Mouse (Mus musculus): Measurements from ENCODE around the gene Yeats2. TPM values are rescaled to one million over a fixed set of nuclear protein-coding genes. Genes with fewer than 3 reads are reported as not detected.

The Yeats2 gene
- polyA plus RNA-seq, 1 experiment from 2014 or later = 48.5 TPM

DNA sequence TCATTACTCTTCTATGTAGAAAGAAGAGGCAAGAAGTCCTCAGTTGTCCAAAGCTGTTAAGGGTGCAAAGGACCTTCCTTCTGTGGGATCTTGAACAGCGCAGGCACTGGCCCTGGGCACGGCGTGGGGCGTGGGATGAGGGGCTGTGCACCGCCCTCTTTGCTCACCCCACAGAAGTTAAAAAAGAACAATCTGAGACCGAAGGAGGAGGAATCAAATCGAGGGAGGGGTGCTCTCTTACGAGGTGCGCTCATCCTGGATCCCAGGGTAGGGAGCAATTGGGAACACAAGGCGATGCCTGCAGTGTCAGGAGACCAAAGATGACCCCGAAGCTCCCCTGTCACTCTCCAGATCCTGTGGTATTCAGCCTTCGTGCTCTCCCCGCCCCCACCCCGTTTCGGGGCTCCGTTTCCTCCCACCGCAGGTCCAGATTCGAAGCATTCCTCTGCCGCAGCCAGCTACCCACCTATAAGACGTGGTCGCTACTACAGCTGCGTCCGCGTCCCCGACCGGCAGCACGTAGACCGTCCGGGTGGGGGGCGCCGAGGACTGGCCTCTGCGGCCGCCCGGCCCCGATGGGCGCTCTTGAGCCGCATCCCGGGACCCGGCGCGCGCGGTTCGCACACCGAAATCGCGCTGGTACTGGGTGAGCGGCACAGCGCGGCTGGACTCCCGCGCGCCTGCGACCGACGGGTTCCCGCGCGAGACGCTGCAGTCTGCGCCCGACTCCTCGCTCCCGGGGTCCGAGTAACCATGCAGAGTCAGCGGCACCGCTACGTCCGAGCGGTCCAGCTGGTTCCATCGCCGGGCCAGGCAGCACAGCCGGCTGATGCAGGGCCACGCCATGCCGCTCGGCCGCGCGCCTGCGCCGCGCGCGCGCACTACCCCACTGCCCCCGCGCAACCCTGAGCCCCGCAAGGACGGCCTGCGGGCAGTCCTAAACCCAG is 99.9 kb downstream of the Yeats2 start, which contains the start of gene Map6d1:
Gene Map6d1 (minus strand): TSS at position 891 of the 947 bp plus-strand sequence.
- Histone ChIP-seq H3K4me1 (ENCODE audit: control insufficient read depth, insufficient read depth, low read length) (no peaks in the 10 kb centered on the region), H3K9ac (ENCODE audit: low read length) (peak within 1 kb of the TSS; percentile 84), H3K27me3 (ENCODE audit: control insufficient read depth, insufficient read depth, low read length) (no peaks in the 10 kb centered on the region), H3K9me3 (ENCODE audit: control insufficient read depth, low read length) (no peaks in the 10 kb centered on the region), H3K4me2 (ENCODE audit: low read depth, severe bottlenecking) (peak within 1 kb of the TSS; percentile 80), H3K36me3 (ENCODE audit: control insufficient read depth, insufficient read depth, low read length) (no peaks in the 10 kb centered on the region), H3K27ac (replicated peaks; ENCODE audit: low read depth, low read length) (no peak within 1 kb of the TSS), H3K4me3 (ENCODE audit: low read depth, low read length) (peak within 1 kb of the TSS; percentile 72)
- WGBS = under 1% methylated on average over 90 of the region's 90 CpGs
- DNase-seq (ENCODE audit: low spot score) (peak; percentile 73), ATAC-seq (ENCODE audit: insufficient number of reproducible peaks, low FRiP score, low TSS enrichment, low read depth) (peak; percentile 81)

GRCm38 (mm10) chr16:20247103-20247502 is 106.2 kb downstream of the Yeats2 start:
- DNase-seq (ENCODE audit: low spot score) = no peak
- no peaks in the 10 kb centered on the region for H3K9me3 ChIP-seq (ENCODE audit: control insufficient read depth, low read length)

DNA sequence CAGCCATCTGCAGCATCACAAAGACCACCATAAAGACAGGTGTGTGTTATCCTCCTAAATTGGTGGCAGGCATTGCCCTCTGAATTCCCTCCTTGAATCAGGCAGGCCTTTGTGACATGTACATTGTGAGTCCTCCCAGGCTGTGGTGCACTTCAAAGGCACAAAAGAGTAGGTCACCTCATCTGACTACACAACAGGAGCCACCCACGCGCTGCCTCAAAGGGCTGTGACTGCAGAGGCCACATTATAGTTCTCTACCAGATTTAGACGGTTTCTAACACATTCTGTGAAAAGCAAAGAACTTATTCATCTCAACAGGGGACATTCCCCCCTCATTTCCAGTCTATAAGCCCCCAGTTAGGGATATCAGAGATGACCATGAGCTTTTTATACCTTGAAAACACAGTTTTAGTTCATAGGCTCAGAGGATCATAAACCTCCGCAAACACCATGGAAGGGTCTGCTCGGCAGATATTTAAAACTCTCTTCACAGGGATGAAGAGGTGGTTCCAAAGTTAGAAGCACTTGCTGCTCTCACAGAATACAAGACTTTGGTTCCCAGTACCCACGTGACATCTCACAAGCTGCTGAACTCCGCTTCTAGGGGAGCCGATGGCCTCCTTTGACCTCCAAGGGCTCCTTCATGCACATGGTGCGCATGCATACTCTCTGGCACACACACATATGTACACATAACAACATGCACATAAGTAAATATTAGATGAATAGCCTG is 107.7 kb downstream of the Yeats2 start:
- DNase-seq (ENCODE audit: low spot score) = no peak
- ATAC-seq (ENCODE audit: insufficient number of reproducible peaks, low FRiP score, low TSS enrichment, low read depth) = no peak

More at GRCm38 (mm10) chr16:20247103-20247502, 106.2 kb downstream of the Yeats2 start:
- no peaks in the 10 kb centered on the region for H3K4me1 ChIP-seq (ENCODE audit: control insufficient read depth, insufficient read depth, low read length)
- no peak overlapping the region for H3K4me3 ChIP-seq (ENCODE audit: low read depth, low read length)
- no peak for ATAC-seq (ENCODE audit: insufficient number of reproducible peaks, low FRiP score, low TSS enrichment, low read depth)
- H3K27me3 ChIP-seq (ENCODE audit: control insufficient read depth, insufficient read depth, low read length) = no peaks in the 10 kb centered on the region
- H3K36me3 ChIP-seq (ENCODE audit: control insufficient read depth, insufficient read depth, low read length) = no peaks in the 10 kb centered on the region
- H3K9ac ChIP-seq (ENCODE audit: low read length) = no peak overlapping the region
- no peak overlapping the region for H3K4me2 ChIP-seq (ENCODE audit: low read depth, severe bottlenecking)
- no peak overlapping the region for H3K27ac ChIP-seq (replicated peaks; ENCODE audit: low read depth, low read length)

GRCm38 (mm10) chr16:20257926-20258325 is 117.1 kb downstream of the Yeats2 start:
- no peak for ATAC-seq (ENCODE audit: insufficient number of reproducible peaks, low FRiP score, low TSS enrichment, low read depth)
- 82% methylated on average over 5 of the region's 5 CpGs for WGBS
- Histone ChIP-seq H3K27ac (replicated peaks; ENCODE audit: low read depth, low read length) (no peak overlapping the region), H3K27me3 (ENCODE audit: control insufficient read depth, insufficient read depth, low read length) (no peaks in the 10 kb centered on the region), H3K36me3 (ENCODE audit: control insufficient read depth, insufficient read depth, low read length) (no peaks in the 10 kb centered on the region), H3K4me3 (ENCODE audit: low read depth, low read length) (no peak overlapping the region), H3K9me3 (ENCODE audit: control insufficient read depth, low read length) (no peaks in the 10 kb centered on the region), H3K9ac (ENCODE audit: low read length) (no peak overlapping the region), H3K4me1 (ENCODE audit: control insufficient read depth, insufficient read depth, low read length) (no peaks in the 10 kb centered on the region), H3K4me2 (ENCODE audit: low read depth, severe bottlenecking) (no peak overlapping the region)
- DNase-seq (ENCODE audit: low spot score) = no peak

More for the DNA sequence above, 107.7 kb downstream of the Yeats2 start:
- Histone ChIP-seq H3K9me3 (ENCODE audit: control insufficient read depth, low read length) (no peaks in the 10 kb centered on the region), H3K9ac (ENCODE audit: low read length) (no peak overlapping the region), H3K27me3 (ENCODE audit: control insufficient read depth, insufficient read depth, low read length) (no peaks in the 10 kb centered on the region), H3K4me1 (ENCODE audit: control insufficient read depth, insufficient read depth, low read length) (no peaks in the 10 kb centered on the region), H3K27ac (replicated peaks; ENCODE audit: low read depth, low read length) (no peak overlapping the region), H3K36me3 (ENCODE audit: control insufficient read depth, insufficient read depth, low read length) (no peaks in the 10 kb centered on the region), H3K4me2 (ENCODE audit: low read depth, severe bottlenecking) (no peak overlapping the region), H3K4me3 (ENCODE audit: low read depth, low read length) (no peak overlapping the region)
- 88% methylated on average over 9 of the region's 9 CpGs for whole genome bisulfite sequencing

DNA sequence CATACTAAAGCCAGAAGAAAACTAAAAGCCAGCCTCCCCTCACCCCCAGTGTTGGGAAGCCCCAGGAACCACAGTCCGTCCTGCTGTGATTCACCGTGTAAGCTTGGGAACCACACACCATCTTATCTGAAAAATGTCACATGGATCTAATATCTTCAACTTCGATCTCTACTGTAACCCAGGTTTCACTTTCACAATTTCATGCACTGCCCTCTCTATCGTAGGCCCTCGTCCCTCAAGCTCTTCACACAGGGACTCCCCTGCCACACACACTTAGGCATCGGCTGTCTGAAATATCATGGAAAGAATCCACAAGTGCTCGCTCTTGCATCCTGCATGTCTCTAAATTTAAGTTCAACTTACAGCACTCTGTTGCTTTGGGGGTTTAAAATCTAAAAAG is 124.2 kb downstream of the Yeats2 start:
- Histone ChIP-seq H3K4me3 (ENCODE audit: low read depth, low read length) (no peak overlapping the region), H3K4me1 (ENCODE audit: control insufficient read depth, insufficient read depth, low read length) (no peaks in the 10 kb centered on the region), H3K9ac (ENCODE audit: low read length) (no peak overlapping the region), H3K27me3 (ENCODE audit: control insufficient read depth, insufficient read depth, low read length) (no peaks in the 10 kb centered on the region), H3K9me3 (ENCODE audit: control insufficient read depth, low read length) (no peaks in the 10 kb centered on the region), H3K27ac (replicated peaks; ENCODE audit: low read depth, low read length) (no peak overlapping the region), H3K36me3 (ENCODE audit: control insufficient read depth, insufficient read depth, low read length) (no peaks in the 10 kb centered on the region), H3K4me2 (ENCODE audit: low read depth, severe bottlenecking) (no peak overlapping the region)
- no peak for ATAC-seq (ENCODE audit: insufficient number of reproducible peaks, low FRiP score, low TSS enrichment, low read depth)
- no peak for DNase-seq (ENCODE audit: low spot score)
- 82% methylated on average over 7 of the region's 7 CpGs for WGBS

GRCm38 (mm10) chr16:20271339-20271738 is 130.5 kb downstream of the Yeats2 start:
- Histone ChIP-seq H3K9ac (ENCODE audit: low read length) (no peak overlapping the region), H3K36me3 (ENCODE audit: control insufficient read depth, insufficient read depth, low read length) (no peaks in the 10 kb centered on the region), H3K4me1 (ENCODE audit: control insufficient read depth, insufficient read depth, low read length) (no peaks in the 10 kb centered on the region), H3K9me3 (ENCODE audit: control insufficient read depth, low read length) (no peaks in the 10 kb centered on the region), H3K27me3 (ENCODE audit: control insufficient read depth, insufficient read depth, low read length) (no peaks in the 10 kb centered on the region), H3K4me2 (ENCODE audit: low read depth, severe bottlenecking) (no peak overlapping the region), H3K27ac (replicated peaks; ENCODE audit: low read depth, low read length) (no peak overlapping the region), H3K4me3 (ENCODE audit: low read depth, low read length) (no peak overlapping the region)
- WGBS = 83% methylated on average over 4 of the region's 4 CpGs
- no peak for DNase-seq (ENCODE audit: low spot score)
- no peak for ATAC-seq (ENCODE audit: insufficient number of reproducible peaks, low FRiP score, low TSS enrichment, low read depth)

GRCm38 (mm10) chr16:20272994-20273393 is 132.1 kb downstream of the Yeats2 start:
- 69% methylated on average over 3 of the region's 3 CpGs for WGBS
- Histone ChIP-seq H3K9ac (ENCODE audit: low read length) (no peak overlapping the region), H3K9me3 (ENCODE audit: control insufficient read depth, low read length) (no peaks in the 10 kb centered on the region), H3K4me2 (ENCODE audit: low read depth, severe bottlenecking) (no peak overlapping the region), H3K36me3 (ENCODE audit: control insufficient read depth, insufficient read depth, low read length) (no peaks in the 10 kb centered on the region), H3K27me3 (ENCODE audit: control insufficient read depth, insufficient read depth, low read length) (no peaks in the 10 kb centered on the region), H3K4me3 (ENCODE audit: low read depth, low read length) (no peak overlapping the region), H3K4me1 (ENCODE audit: control insufficient read depth, insufficient read depth, low read length) (no peaks in the 10 kb centered on the region), H3K27ac (replicated peaks; ENCODE audit: low read depth, low read length) (no peak overlapping the region)
- ATAC-seq (ENCODE audit: insufficient number of reproducible peaks, low FRiP score, low TSS enrichment, low read depth) (no peak), DNase-seq (ENCODE audit: low spot score) (no peak)

DNA sequence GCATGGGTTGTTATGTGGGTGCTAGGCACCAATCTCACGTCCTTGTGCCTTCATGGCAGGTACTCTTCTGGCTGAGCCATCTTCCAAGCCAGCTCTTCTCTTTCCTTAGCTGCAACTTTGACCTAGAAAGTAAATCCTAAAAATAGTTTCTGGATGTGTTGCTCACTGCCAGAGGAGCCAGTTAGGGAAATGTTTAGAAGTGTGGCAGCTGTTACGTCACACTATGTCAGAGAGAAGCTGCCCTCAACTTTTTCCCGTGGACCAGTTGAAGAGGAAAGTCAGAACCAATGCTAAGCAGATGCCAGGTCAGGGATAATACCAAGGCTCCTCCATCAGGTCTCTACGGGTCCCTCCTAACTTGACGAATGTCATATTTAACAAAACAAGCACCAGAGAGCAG is 138.5 kb downstream of the Yeats2 start:
- H3K9me3 ChIP-seq (ENCODE audit: control insufficient read depth, low read length) = no peaks in the 10 kb centered on the region
- ATAC-seq (ENCODE audit: insufficient number of reproducible peaks, low FRiP score, low TSS enrichment, low read depth) (no peak), DNase-seq (ENCODE audit: low spot score) (no peak)
- H3K9ac ChIP-seq (ENCODE audit: low read length) = no peak overlapping the region
- H3K4me2 ChIP-seq (ENCODE audit: low read depth, severe bottlenecking) = no peak overlapping the region
- H3K27me3 ChIP-seq (ENCODE audit: control insufficient read depth, insufficient read depth, low read length) = no peaks in the 10 kb centered on the region
- no peak overlapping the region for H3K27ac ChIP-seq (replicated peaks; ENCODE audit: low read depth, low read length)
- WGBS = 95% methylated on average over 5 of the region's 5 CpGs
- H3K4me1 ChIP-seq (ENCODE audit: control insufficient read depth, insufficient read depth, low read length) = no peaks in the 10 kb centered on the region
- peaks cover 14% of the 10 kb centered on the region for H3K36me3 ChIP-seq (ENCODE audit: control insufficient read depth, insufficient read depth, low read length)
- no peak overlapping the region for H3K4me3 ChIP-seq (ENCODE audit: low read depth, low read length)

All from limb, embryonic 11.5 days (tissue).